Mouse (Mus musculus) CH12F3 (cell line): ENCODE data around the gene Slc8a1.

Experiments
- in situ Hi-C: fragments of 300-500 bp; cut with MboI; formaldehyde crosslinking; loops from 2 replicates; pipeline ENCODE4 v1.14.3; 2020; ENCODE audit warnings: low sequenced_read_pairs

Gene Slc8a1

GRCm38 (mm10) chr17:81738311-81738755, at the start of gene Slc8a1:
Gene Slc8a1 (minus strand): TSS chr17:81738377.
- in situ Hi-C loops: no loop called here

- in situ Hi-C loops: no loop called here
These were observed 49.2 kb upstream of the Slc8a1 start for GRCm38 (mm10) chr17:81787350-81787749.

- in situ Hi-C loops: no loop called here
These were observed 44.1 kb upstream of the Slc8a1 start for GRCm38 (mm10) chr17:81782326-81782725.

GRCm38 (mm10) chr17:81781491-81781890, 43.3 kb upstream of the Slc8a1 start:
- in situ Hi-C loops: no loop called here

- in situ Hi-C loops: no loop called here
These were observed 41.7 kb upstream of the Slc8a1 start for GRCm38 (mm10) chr17:81779883-81780282.

GRCm38 (mm10) chr17:81750664-81751063, 12.5 kb upstream of the Slc8a1 start:
- in situ Hi-C loops: no loop called here

GRCm38 (mm10) chr17:81743034-81743433, 4.9 kb upstream of the Slc8a1 start:
- in situ Hi-C loops: no loop called here

- in situ Hi-C loops: no loop called here
These were observed 2.4 kb upstream of the Slc8a1 start for GRCm38 (mm10) chr17:81740576-81740975.

GRCm38 (mm10) chr17:81737779-81738178, 398 bp downstream of the Slc8a1 start:
- in situ Hi-C loops: no loop called here

- in situ Hi-C loops: no loop called here
These were observed 868 bp downstream of the Slc8a1 start for GRCm38 (mm10) chr17:81737309-81737708.

- in situ Hi-C loops: no loop called here
These were observed 2.6 kb downstream of the Slc8a1 start for GRCm38 (mm10) chr17:81735583-81735982.

- in situ Hi-C loops: no loop called here
These were observed 8.3 kb downstream of the Slc8a1 start for GRCm38 (mm10) chr17:81729891-81730290.

- in situ Hi-C loops: no loop called here
These were observed 25.9 kb downstream of the Slc8a1 start for GRCm38 (mm10) chr17:81712273-81712751.

GRCm38 (mm10) chr17:81704761-81705160, 33.4 kb downstream of the Slc8a1 start:
- in situ Hi-C loops: no loop called here

GRCm38 (mm10) chr17:81703258-81703657, 34.9 kb downstream of the Slc8a1 start:
- in situ Hi-C loops: no loop called here

GRCm38 (mm10) chr17:81701701-81702100, 36.5 kb downstream of the Slc8a1 start:
- in situ Hi-C loops: no loop called here

- in situ Hi-C loops: no loop called here
These were observed 39.4 kb downstream of the Slc8a1 start for GRCm38 (mm10) chr17:81698789-81699188.

- in situ Hi-C loops: no loop called here
These were observed 40.5 kb downstream of the Slc8a1 start for GRCm38 (mm10) chr17:81697695-81698094.

GRCm38 (mm10) chr17:81694977-81695376, 43.2 kb downstream of the Slc8a1 start:
- in situ Hi-C loops: no loop called here

GRCm38 (mm10) chr17:81679616-81680015, 58.6 kb downstream of the Slc8a1 start:
- in situ Hi-C loops: no loop called here

- in situ Hi-C loops: no loop called here
These were observed 60.7 kb downstream of the Slc8a1 start for GRCm38 (mm10) chr17:81677450-81677849.

- in situ Hi-C loops: no loop called here
These were observed 62.0 kb downstream of the Slc8a1 start for GRCm38 (mm10) chr17:81676203-81676602.

GRCm38 (mm10) chr17:81671245-81671644, 66.9 kb downstream of the Slc8a1 start:
- in situ Hi-C loops: no loop called here
